Mouse (Mus musculus) right cerebral cortex, postnatal 4 days (tissue): Measurements from ENCODE around the gene Pdzk1ip1.
A peak's percentile ranks its signal among the peaks of the same experiment; 100 is the strongest.

Experiments
- DNase-seq: peaks from one replicate; pipeline ENCODE4 v3.0.0-alpha.2; 2022

The Pdzk1ip1 gene

DNA sequence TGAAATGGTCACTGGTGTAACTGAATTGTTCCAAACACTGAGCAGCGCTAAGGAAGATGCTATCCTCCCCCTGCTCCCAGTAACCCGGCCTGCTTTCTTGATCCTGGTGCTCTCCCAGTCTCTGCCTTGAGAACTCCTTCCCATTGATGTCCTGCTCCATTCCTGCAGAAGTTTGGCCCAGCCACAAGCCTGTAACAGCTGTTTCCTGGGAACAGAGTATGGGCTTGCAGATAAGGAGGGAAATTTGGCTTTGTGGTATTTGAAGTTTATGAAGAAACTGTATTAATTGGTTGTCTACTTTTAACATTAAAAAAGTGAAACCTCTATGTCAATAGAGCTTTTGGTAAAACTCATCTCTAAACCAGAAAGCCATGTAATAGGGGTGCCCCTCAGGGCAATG lies 35.0 kb downstream of the Pdzk1ip1 start:
- no peak for DNase-seq

DNA sequence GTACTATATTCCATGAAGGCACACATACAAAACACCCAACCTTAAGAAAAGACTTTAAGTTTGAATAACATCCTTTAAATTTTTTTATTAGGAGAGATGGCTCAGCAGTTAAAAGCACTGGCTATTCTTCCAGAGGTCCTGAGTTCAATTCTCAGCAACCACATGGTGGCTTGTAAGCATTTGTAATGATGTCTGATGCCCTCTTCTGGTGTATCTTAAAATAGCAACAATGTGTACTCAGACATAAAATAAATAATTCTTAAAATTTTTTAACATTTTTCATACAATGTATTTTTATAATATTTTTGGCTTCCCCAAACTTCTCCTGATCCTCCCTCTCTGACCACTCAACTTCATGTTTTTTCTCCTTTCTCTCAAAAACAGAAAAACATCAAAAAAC lies 36.2 kb downstream of the Pdzk1ip1 start:
- no peak for DNase-seq

DNA sequence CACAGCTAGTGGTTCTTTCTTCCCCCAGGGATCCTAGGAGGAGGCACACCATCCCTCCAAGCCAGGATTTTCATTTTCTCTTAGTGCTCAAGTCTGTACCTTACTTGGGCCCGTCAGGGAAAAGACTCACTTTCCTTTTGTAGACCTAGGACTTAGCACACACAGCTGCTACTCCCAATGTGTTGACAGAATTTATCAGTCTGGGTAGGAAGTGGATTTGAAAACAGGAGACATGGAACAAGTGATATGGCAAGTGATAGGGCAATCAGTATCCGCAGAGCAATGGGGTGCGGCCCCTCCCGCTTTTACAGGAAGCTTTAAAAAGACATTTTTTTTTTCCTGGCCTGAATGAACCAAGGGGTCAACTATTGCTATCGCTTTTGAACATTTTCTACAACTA lies 44.6 kb downstream of the Pdzk1ip1 start:
- DNase-seq, result no peak

DNA sequence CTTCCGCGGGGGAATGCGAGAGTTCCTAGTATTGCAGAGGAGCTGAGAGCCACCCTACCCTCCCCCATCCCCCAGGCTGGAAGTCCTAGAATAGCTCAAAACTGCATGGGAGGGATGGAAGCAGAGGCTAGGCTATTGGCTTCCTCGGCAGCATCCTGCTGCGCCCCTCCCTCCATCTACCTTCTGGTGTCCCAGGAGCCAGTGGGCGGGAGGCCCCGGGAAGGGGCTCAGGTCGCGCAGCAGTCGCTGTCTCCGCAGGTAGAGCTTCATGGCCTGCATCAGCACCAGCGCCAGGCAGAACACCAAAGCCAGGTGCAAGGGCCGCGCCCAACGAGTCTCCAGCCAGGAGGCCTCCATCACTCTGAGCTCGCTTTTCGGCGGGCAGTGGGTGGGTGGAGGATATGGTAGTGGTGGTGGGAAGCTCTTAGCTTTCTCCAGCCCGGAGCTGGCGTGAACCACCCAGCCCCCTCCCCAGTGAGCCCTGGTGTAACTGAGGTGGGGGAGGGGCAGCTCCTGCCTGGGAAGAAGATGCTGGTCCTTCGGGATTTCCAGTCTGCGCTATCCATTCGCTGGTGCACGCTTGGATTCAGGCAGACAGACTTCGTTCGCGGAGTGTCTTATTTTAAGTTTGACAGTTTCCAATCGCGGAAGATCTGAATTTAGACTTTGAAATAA lies 45.2 kb downstream of the Pdzk1ip1 start, which contains the start of gene Cyp4x1:
Gene Cyp4x1, minus strand, starts transcription at position 661 of the 675 bp plus-strand sequence.
- DNase-seq, result peak; percentile 89

DNA sequence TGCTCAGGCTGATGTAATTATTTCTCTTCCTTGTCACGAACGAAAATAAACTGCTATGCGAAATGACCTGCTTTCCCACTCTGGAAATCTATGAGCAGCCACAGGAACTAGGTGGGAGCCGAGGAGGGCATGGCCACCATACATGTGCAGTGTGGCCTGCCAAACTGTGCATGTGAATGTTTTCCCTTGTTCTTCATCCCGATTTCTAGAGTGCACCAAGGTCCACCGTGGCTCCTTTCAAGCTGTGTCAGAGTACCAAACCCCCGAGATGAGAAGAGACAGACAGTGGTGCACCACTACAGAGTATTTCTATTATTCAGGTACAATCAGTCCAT lies 45.8 kb downstream of the Pdzk1ip1 start:
- DNase-seq, result peak; percentile 27
